Mouse (Mus musculus) heart, adult 18-20 months (tissue): ENCODE measurements around the gene Phactr2. TPM values are rescaled to one million over a fixed set of nuclear protein-coding genes. Genes with fewer than 3 reads are reported as not detected.

Source experiments
- DNase-seq, 2 experiments: peaks; one replicate each; pipeline ENCODE4 v3.0.0; 2021 to 2022; ENCODE audit warnings: mixed read lengths in 1 of 2
- total RNA-seq, 2 experiments: library from RNA; stranded (reverse); gene quantifications; 2 replicates each; pipeline ENCODE4 v1.2.3; 2021

Gene Phactr2
- total RNA-seq, 2 experiments from 2014 or later: 43.4 to 45.7 TPM

- DNase-seq: no peak
Observed at GRCm38 (mm10) chr10:13395753-13396152, 78.5 kb downstream of the Phactr2 start.

- no peak for DNase-seq
Observed at GRCm38 (mm10) chr10:13394000-13394399, 80.2 kb downstream of the Phactr2 start.

- peak; percentile 29 to 35 for DNase-seq
Observed at GRCm38 (mm10) chr10:13388116-13388922, 85.9 kb downstream of the Phactr2 start.

GRCm38 (mm10) chr10:13384866-13385265 is 89.3 kb downstream of the Phactr2 start:
- DNase-seq: no peak

- no peak for DNase-seq
Observed at GRCm38 (mm10) chr10:13377895-13378294, 96.3 kb downstream of the Phactr2 start.

- DNase-seq: no peak
Observed at GRCm38 (mm10) chr10:13376428-13377260, 97.6 kb downstream of the Phactr2 start.

- DNase-seq: peak in 1 of 2 experiments; percentile 7
Observed at GRCm38 (mm10) chr10:13375820-13376219, 98.4 kb downstream of the Phactr2 start.

GRCm38 (mm10) chr10:13369581-13370375 is 104.4 kb downstream of the Phactr2 start:
- no peak for DNase-seq

- no peak for DNase-seq
Observed at GRCm38 (mm10) chr10:13364286-13364580, 110.0 kb downstream of the Phactr2 start.

- DNase-seq: no peak
Observed at GRCm38 (mm10) chr10:13363499-13364285, 110.5 kb downstream of the Phactr2 start.

GRCm38 (mm10) chr10:13360913-13361312 is 113.3 kb downstream of the Phactr2 start:
- no peak for DNase-seq

- no peak for DNase-seq
Observed at GRCm38 (mm10) chr10:13359846-13360245, 114.4 kb downstream of the Phactr2 start.

- peak; percentile 45 to 54 for DNase-seq
Observed at GRCm38 (mm10) chr10:13358679-13359078, 115.5 kb downstream of the Phactr2 start.

- no peak for DNase-seq
Observed at GRCm38 (mm10) chr10:13346609-13347290, 127.5 kb downstream of the Phactr2 start.

GRCm38 (mm10) chr10:13340583-13340982 is 133.6 kb downstream of the Phactr2 start:
- DNase-seq: no peak

- no peak for DNase-seq
Observed at GRCm38 (mm10) chr10:13336964-13337363, 137.2 kb downstream of the Phactr2 start.

- DNase-seq: no peak
Observed at GRCm38 (mm10) chr10:13335814-13336213, 138.4 kb downstream of the Phactr2 start.

- DNase-seq: no peak
Observed at GRCm38 (mm10) chr10:13335347-13335746, 138.9 kb downstream of the Phactr2 start.

GRCm38 (mm10) chr10:13333781-13334180 is 140.4 kb downstream of the Phactr2 start:
- DNase-seq: no peak

- no peak for DNase-seq
Observed at GRCm38 (mm10) chr10:13332985-13333384, 141.2 kb downstream of the Phactr2 start.

GRCm38 (mm10) chr10:13331405-13332032 is 142.7 kb downstream of the Phactr2 start:
- DNase-seq: no peak
